Mouse (Mus musculus) midbrain, embryonic 16.5 days (tissue): Measurements from ENCODE around the gene Lmo7. TPM values are rescaled to one million over a fixed set of nuclear protein-coding genes. Genes with fewer than 3 reads are reported as not detected.

Source experiments
- ATAC-seq: fragments of 200-750 bp; cut with Nextera tagmentation; 2 replicates; pipeline ENCODE4 v1.8.0; 2017; ENCODE audit warnings: moderate TSS enrichment
- H3K27ac ChIP-seq: fragments of 300-500 bp; sonication (generic); 2 replicates; pipeline ENCODE4 v1.5.1; 2014; ENCODE audit warnings: mild to moderate bottlenecking, low read length, mixed read lengths
- H3K27me3 ChIP-seq: fragments of 300-500 bp; sonication (generic); 2 replicates; pipeline ENCODE4 v1.6.1; 2014; ENCODE audit warnings: low read depth, low read length, mixed read lengths; ENCODE audit not compliant: control insufficient read depth, insufficient read depth
- H3K36me3 ChIP-seq: fragments of 300-500 bp; sonication (generic); 2 replicates; pipeline ENCODE4 v1.6.1; 2014; ENCODE audit warnings: mild to moderate bottlenecking, low read length, moderate library complexity, mixed read lengths; ENCODE audit not compliant: control insufficient read depth, insufficient read depth
- H3K4me1 ChIP-seq: fragments of 300-500 bp; sonication (generic); 2 replicates; pipeline ENCODE4 v1.6.1; 2014; ENCODE audit warnings: mild to moderate bottlenecking, low read length, mixed read lengths; ENCODE audit not compliant: control insufficient read depth, insufficient read depth
- H3K4me2 ChIP-seq: fragments of 300-500 bp; sonication (generic); 2 replicates; pipeline ENCODE4 v1.6.1; 2014; ENCODE audit warnings: mild to moderate bottlenecking, low read length, mixed read lengths
- H3K4me3 ChIP-seq: fragments of 300-500 bp; sonication (generic); 2 replicates; pipeline ENCODE4 v1.5.1; 2014; ENCODE audit warnings: low read depth, mild to moderate bottlenecking, low read length, moderate library complexity, mixed read lengths
- H3K9ac ChIP-seq: fragments of 300-500 bp; sonication (generic); 2 replicates; pipeline ENCODE4 v1.6.1; 2014; ENCODE audit warnings: low read depth, low read length, mixed read lengths
- H3K9me3 ChIP-seq: fragments of 300-500 bp; sonication (generic); replicated peaks from 2 replicates; pipeline ENCODE4 v1.6.1; 2014; ENCODE audit warnings: mild to moderate bottlenecking, low read length, mixed read lengths; ENCODE audit not compliant: control insufficient read depth, poor library complexity, severe bottlenecking
- WGBS: fragments of 180-500 bp; shearing (Covaris S2); extraction: QIAGEN DNeasy Blood & Tissue Kit; methylation state at CpG from one replicate; pipeline ENCODE4 v1.1.7; 2014; 5-methylcytosine and 5-hydroxymethylcytosine counted together
- polyA plus RNA-seq: library from polyadenylated mRNA; unstranded; fragments of >200 nt; fragmentation: Nextera tagmentation; extraction: Ambion mirVana; gene quantifications from 2 replicates; pipeline ENCODE4 v1.2.1, GENCODE M21; 2015

Gene Lmo7
- polyA plus RNA-seq, 1 experiment from 2014 or later = 3.8 TPM

DNA sequence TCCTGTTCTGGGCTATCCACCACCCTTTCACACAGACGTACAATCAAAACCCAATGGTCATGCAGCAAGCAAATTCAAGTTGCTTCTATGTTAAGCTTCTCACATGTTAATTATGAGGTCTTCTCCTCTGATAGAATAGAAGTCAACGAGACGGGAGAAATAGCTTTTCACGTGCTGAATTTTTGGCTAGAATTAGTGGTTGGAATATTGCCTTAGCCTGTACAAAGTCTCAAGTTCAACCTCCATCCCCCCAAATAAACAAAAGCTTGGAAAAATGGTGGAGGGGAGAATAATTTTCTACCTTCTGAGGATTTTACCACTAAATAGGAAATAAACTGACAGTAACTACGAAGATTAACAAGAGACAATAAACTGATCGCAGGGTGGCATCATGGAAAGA, 42.0 kb downstream of the Lmo7 start:
- ATAC-seq = no peak
- WGBS = 95% methylated on average over 6 of the region's 6 CpGs

DNA sequence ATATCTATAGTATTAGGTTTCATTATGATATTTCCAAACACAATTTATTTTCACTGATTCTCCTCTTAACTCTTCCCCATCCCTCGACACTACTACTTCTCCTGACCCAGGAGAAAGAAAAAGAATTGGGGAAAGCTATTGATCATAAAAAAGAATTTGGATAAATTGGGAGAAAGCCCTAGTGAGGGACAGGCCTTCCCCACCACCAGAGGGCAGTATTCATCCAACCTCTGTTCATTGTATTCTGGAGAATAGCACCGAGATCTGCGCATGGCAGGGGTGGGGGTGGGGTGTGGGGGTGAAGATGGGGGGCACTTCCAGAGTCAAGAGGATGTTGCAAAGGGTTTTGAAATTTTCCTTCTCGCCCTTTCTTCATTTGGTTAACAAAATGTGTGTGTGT, 44.9 kb downstream of the Lmo7 start:
- Histone ChIP-seq H3K4me2 (no peak overlapping the region), H3K4me1 (no peaks in the 10 kb centered on the region), H3K4me3 (no peak overlapping the region), H3K27ac (no peak overlapping the region), H3K9me3 (no peaks in the 10 kb centered on the region), H3K36me3 (no peaks in the 10 kb centered on the region), H3K27me3 (no peaks in the 10 kb centered on the region), H3K9ac (no peak overlapping the region)
- ATAC-seq = no peak
- WGBS = 65% methylated on average over 4 of the region's 4 CpGs

More for the DNA sequence above, 42.0 kb downstream of the Lmo7 start:
- no peak overlapping the region for H3K4me3 ChIP-seq
- H3K4me2 ChIP-seq = no peak overlapping the region
- H3K27ac ChIP-seq = no peak overlapping the region
- H3K9ac ChIP-seq = no peak overlapping the region
- H3K9me3 ChIP-seq = no peaks in the 10 kb centered on the region
- no peaks in the 10 kb centered on the region for H3K4me1 ChIP-seq
- no peaks in the 10 kb centered on the region for H3K27me3 ChIP-seq
- H3K36me3 ChIP-seq = no peaks in the 10 kb centered on the region

DNA sequence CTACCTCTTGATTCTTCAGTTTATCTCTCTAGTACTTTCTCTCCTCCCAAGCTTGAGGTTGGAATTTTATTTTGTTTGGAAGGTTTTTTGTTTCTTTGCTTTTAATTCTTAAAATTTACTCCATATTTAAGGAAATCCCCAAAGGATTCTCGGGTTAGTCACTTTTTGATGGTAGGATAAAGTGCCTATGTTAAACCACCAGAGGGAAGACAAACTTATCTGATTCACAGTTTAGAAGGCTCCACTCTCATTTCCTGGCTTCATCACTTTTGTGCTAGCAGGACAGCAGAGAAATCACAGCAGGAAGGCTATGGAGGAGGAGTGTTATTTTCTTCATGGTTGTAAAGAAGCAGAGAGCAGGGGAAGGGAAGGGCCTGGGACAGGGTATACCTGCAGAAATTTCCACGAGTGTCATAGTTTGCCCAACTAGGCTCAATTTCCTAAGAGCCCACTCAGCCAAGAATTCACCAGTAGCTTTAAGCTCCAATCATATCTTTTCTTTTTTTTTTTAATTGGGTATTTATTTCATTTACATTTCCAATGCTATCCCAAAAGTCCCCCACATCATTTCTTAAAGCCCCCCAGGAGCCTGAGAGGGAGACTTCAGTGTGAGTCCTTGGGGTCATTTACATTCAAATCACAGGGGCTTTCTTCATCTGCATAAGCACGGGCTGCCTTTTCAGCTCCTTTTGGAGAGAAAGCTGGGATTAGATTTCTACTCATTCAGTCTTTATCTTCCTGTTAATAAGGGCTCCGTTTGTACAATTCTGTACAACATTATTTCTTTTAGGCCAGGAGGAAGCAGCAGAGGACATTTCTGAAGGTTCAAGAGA, 46.8 kb downstream of the Lmo7 start:
- H3K27me3 ChIP-seq = no peaks in the 10 kb centered on the region
- H3K27ac ChIP-seq = no peak overlapping the region
- H3K9me3 ChIP-seq = no peaks in the 10 kb centered on the region
- no peak overlapping the region for H3K9ac ChIP-seq
- no peak overlapping the region for H3K4me2 ChIP-seq
- ATAC-seq = no peak
- H3K36me3 ChIP-seq = no peaks in the 10 kb centered on the region
- 12% methylated on average over 4 of the region's 4 CpGs for WGBS
- no peak overlapping the region for H3K4me3 ChIP-seq
- no peaks in the 10 kb centered on the region for H3K4me1 ChIP-seq

DNA sequence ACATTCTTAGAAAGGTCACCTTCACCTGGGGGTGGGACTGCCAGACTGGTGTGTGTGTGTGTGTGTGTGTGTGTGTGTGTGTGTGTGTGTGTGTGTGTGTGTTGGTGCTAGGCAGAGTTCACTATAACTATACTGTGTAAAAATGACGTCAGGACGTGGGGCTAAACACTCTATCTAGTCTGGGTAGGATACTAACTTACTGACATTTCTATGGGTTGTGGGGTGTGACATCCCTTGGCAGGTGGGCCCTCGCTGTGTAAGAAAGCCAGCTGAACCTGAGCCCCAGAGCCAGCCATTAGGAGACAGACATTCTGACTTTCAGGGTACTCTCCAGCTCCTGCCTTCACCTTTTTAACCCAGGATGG, 47.4 kb downstream of the Lmo7 start:
- H3K4me2 ChIP-seq = no peak overlapping the region
- H3K9me3 ChIP-seq = no peaks in the 10 kb centered on the region
- no peak overlapping the region for H3K27ac ChIP-seq
- H3K4me1 ChIP-seq = no peaks in the 10 kb centered on the region
- no peak overlapping the region for H3K4me3 ChIP-seq
- H3K36me3 ChIP-seq = no peaks in the 10 kb centered on the region
- H3K9ac ChIP-seq = no peak overlapping the region
- H3K27me3 ChIP-seq = no peaks in the 10 kb centered on the region
- 33% methylated on average over 3 of the region's 3 CpGs for WGBS
- no peak for ATAC-seq

DNA sequence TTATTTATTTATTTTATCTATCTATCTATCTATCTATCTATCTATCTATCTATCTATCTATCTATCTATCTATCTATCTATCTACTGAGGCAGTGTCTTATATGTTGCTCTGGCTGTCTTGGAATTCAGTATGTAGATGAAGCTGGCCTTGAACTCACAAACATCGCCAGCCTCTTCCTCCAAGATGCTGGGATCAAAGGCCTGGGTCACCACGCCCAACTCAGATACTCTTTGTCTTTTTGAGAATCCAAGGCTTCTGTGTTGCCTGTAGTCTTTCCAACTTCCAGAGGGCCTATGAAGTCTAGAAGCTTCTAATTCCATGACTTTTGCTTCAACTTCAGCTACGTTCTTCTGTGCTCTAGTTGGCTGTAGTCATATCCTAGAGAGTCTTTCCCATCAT, 48.7 kb downstream of the Lmo7 start:
- no peaks in the 10 kb centered on the region for H3K36me3 ChIP-seq
- no peak overlapping the region for H3K9ac ChIP-seq
- H3K4me2 ChIP-seq = no peak overlapping the region
- H3K27ac ChIP-seq = no peak overlapping the region
- H3K4me1 ChIP-seq = no peaks in the 10 kb centered on the region
- ATAC-seq = no peak
- H3K9me3 ChIP-seq = no peaks in the 10 kb centered on the region
- no peak overlapping the region for H3K4me3 ChIP-seq
- WGBS = 93% methylated on average over 3 of the region's 3 CpGs
- H3K27me3 ChIP-seq = no peaks in the 10 kb centered on the region

DNA sequence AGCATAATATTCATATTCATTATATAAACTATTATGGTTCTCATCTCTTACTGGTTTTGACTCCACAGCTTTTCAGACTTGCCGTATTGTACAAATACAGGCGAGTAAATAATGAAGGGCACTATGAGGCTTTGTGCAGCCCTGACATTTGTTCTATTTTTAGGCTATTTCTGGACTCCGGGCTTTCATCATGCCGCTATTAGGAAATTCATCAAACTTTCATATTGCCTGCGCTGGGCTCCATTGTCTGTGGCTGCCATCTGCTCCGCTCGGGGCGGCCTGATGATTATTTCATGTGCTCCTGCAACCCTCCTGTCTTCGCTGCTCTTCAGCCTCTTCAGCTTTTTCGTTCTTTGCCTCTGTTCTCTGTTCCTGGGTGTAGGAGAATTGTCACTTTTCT, 50.3 kb downstream of the Lmo7 start:
- H3K4me1 ChIP-seq = no peaks in the 10 kb centered on the region
- ATAC-seq = no peak
- no peak overlapping the region for H3K9ac ChIP-seq
- H3K27me3 ChIP-seq = no peaks in the 10 kb centered on the region
- 60% methylated on average over 10 of the region's 10 CpGs for WGBS
- H3K4me3 ChIP-seq = no peak overlapping the region
- no peak overlapping the region for H3K4me2 ChIP-seq
- H3K9me3 ChIP-seq = no peaks in the 10 kb centered on the region
- no peak overlapping the region for H3K27ac ChIP-seq
- H3K36me3 ChIP-seq = no peaks in the 10 kb centered on the region

DNA sequence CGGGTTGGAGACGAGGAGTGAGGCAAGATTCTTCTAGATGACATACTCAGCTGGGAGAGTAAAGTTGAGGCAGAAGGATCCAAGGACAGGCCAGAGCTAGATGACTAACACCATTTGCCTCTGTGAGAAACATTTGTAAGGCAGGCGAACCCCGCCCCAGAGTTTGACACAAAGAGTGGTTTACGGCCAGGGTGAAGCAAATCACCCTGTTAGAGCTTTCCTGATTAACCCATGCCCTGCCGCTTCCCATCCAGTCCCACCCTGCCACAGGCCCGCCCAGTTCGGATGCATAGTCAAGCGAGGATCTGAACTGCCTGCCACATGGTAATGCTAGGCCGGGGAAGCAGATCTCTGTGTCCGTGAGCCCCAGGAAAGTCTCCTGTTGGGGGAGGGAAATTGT, 51.5 kb downstream of the Lmo7 start:
- Histone ChIP-seq H3K4me1 (no peaks in the 10 kb centered on the region), H3K9ac (no peak overlapping the region), H3K9me3 (no peaks in the 10 kb centered on the region), H3K4me2 (no peak overlapping the region), H3K36me3 (no peaks in the 10 kb centered on the region), H3K27me3 (no peaks in the 10 kb centered on the region), H3K4me3 (no peak overlapping the region), H3K27ac (no peak overlapping the region)
- no peak for ATAC-seq
- WGBS = 77% methylated on average over 11 of the region's 11 CpGs

DNA sequence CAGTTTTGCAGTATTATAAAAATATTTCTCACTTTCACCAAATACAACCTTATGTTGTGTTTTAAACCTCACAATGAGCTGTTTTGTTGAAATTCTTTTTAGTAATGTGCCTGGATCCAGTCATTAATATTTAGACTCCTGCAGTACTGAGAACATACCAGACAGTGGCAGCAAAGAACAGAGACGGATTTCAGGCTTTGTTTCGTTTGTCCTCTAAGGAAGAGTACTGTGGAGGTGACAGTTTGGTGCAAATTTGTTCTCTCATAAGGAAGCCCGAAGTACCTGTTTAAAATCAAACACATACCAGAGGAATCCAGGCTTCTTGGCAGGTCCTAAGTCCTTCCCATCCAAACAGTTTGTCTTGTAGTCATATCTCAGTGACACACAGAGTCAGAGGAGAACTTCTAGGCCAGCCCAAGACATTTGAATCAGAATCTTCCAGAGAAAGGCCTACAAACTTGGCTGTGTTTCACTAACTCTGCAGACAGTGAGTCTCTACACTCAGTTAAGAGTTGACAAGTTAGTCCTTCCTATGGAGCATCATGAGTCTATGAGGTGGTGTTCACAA, 52.3 kb downstream of the Lmo7 start:
- Histone ChIP-seq H3K4me1 (no peaks in the 10 kb centered on the region), H3K27me3 (no peaks in the 10 kb centered on the region), H3K4me2 (no peak overlapping the region), H3K36me3 (no peaks in the 10 kb centered on the region), H3K9ac (no peak overlapping the region), H3K27ac (no peak overlapping the region), H3K9me3 (no peaks in the 10 kb centered on the region), H3K4me3 (no peak overlapping the region)
- 23% methylated on average over 3 of the region's 3 CpGs for WGBS
- no peak for ATAC-seq

DNA sequence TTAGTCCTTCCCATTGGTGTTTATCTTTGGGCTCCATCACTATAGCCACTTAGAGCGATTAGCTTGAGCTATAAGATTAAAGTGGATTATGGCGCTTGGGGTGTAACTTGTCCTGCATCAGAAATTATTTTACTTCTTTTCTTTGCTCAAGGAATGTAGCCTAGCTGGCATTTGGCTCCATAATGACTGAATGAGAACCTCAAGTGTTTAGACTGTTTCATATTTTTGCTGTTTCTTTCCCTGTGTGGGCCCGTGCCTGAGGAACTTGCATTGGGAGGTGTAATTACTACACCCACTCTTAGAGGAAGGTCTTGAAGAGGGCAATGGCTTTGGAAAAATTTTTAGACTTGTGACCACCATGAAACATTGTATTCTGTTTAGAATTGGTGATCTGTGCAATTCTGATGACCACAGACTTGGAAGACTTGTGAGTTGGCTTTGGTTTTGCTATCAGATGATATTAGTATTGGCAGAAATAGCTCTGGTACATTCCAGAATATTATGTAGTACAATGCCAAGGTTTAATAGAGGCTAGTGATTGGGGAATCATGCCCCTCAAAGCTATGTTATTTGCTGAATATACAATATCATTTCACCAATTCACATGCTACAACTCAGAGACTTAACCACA, 54.7 kb downstream of the Lmo7 start:
- H3K4me3 ChIP-seq = no peak overlapping the region
- 95% methylated on average over 3 of the region's 3 CpGs for WGBS
- H3K9ac ChIP-seq = no peak overlapping the region
- no peak for ATAC-seq
- no peak overlapping the region for H3K27ac ChIP-seq
- H3K4me2 ChIP-seq = no peak overlapping the region
- no peaks in the 10 kb centered on the region for H3K4me1 ChIP-seq
- H3K9me3 ChIP-seq = no peaks in the 10 kb centered on the region
- no peaks in the 10 kb centered on the region for H3K36me3 ChIP-seq
- no peaks in the 10 kb centered on the region for H3K27me3 ChIP-seq
